Mouse (Mus musculus) frontal cortex, postnatal 25 days (tissue): ENCODE data around the gene Tap1.
"Not testable (repeated sequence)": the region's sequence is repeated elsewhere in the genome, so short reads cannot be mapped to it uniquely, and the experiment has no call there.

ENCODE experiments used
- DNase-seq, 2 experiments: peaks; one replicate each; pipeline ENCODE4 v3.0.0; 2022; ENCODE audit warnings: low spot score in 2 of 2

Gene Tap1

DNA sequence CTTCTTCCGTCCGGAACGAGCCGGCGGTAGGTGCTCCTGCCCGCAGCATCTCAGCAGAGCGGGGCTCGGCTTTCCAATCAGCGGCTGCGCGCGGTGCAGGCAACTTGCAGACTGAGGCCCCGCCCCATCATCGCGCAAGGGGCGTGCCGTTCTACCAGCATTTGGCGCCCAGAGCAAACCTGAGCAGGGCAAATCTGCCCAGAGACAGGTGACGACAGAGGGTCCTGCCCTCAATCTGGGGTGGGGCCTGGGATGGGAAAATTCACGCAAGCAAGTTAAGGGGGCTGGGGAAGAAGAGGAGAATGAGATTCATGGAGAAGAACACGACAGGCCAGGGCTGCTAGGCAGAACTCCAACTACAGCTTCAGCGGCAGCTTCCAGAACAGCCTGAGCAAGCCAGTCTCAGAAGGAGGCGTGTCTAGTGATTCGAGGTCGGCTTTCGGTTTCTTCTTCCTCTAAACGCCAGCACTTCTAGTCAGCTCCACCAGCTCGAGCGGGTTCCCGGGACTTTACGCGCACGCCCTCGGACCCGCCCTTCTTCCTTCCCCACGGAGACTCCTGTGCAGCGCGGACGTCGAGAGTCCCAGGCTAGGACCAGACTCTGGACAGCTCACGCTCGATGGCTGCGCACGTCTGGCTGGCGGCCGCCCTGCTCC is at the start of gene Tap1, which contains the start of gene Psmb9:
TSS of gene Tap1 (plus strand) at position 293 of the 656 bp plus-strand sequence.
TSS of gene Psmb9 (minus strand) at position 504 of the 656 bp plus-strand sequence.
- DNase-seq, result peak; percentile 94

DNA sequence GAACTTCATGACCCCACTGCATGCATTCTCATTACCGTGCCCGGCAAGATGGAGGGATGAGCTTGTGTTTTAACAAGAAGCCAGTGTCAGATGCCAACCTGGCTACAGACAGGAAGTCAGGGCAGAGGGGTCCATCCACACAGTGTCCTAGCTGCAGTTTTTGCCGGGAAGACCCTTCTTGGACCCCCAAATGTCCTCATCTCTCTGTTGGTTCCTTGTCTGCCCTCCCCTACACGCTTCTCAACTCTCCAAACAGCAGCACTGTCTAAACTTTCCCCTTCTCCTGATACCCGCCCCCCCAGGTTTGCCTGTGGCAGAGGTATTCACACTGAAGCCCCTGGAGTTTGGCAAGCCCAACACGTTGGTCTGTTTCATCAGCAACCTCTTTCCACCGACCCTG is 49.8 kb upstream of the Tap1 start:
- DNase-seq, result no peak

GRCm38 (mm10) chr17:34138655-34139054 is 48.7 kb upstream of the Tap1 start:
- DNase-seq, result no peak

GRCm38 (mm10) chr17:34139416-34139815 is 47.9 kb upstream of the Tap1 start:
- DNase-seq, result no peak

GRCm38 (mm10) chr17:34140240-34140639 is 47.1 kb upstream of the Tap1 start:
- DNase-seq, result no peak

DNA sequence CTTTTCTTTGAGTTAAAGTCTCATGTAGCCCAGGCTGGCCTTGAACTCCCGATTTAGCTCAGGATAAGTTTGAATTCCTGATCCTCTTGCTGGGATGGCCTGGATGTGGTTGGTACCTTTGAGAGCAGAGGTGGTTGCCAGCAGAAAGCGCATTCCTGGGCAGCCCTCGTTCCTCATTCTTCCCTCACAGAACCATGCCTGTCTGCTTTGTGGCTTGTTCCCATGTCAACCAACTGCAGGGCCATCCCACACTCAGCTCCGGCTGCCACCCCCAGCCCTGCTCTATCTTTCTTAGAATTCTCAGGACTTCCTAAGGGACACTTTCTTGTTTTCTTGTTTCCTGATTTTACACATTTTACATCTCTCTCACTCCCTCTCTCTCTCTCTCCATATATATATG is 45.9 kb upstream of the Tap1 start:
- no peak for DNase-seq

DNA sequence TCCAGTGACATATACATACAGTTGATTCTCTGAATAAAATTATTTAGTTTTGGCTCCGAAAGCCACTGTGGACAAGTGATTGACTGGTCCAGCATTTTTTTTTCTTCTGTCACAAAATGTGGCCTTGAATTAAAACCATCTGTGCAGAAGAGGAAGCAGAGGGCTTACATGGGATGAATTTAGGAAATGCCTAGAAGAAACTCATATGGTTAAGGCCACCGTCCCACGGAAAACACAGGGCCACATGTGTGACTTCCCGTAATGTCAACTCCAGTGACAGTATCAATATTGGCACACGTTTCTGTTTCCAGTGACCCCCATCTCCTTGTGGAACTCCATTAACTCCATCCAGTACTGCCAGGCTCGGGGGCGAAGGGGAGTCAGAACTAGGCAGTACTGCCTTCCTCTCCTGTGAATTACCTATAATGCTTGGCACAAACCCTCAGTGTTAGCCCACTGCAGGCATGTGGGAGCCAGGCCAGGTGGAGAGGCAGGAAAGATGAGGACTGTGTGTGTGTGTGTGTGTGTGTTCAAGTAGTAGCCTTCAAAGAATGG is 44.8 kb upstream of the Tap1 start:
- DNase-seq, result no peak

GRCm38 (mm10) chr17:34143033-34143432 is 44.3 kb upstream of the Tap1 start, which contains the start of gene H2-DMb2:
TSS of gene H2-DMb2 (plus strand) at chr17:34143307.
- no peak for DNase-seq

DNA sequence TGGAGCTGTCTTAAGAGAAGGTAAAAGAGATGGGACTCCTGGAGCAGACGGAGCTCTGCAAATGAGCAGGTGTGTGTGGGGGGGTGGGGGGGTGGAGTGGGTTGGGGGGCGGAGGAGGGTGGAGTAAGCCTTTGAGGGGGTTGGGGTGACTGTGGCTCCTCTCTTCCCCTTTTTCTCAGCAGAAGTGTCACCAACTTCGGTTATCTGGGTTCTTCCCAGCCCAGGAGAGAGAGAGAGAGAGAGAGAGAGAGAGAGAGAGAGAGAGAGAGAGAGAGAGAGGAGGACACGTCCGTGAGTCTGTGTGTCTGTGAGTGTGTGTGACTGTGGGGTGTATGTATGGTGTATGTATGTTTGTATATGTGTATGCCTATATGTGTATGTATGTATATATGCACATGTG is 43.9 kb upstream of the Tap1 start:
- DNase-seq, result no peak

GRCm38 (mm10) chr17:34144221-34144620 is 43.1 kb upstream of the Tap1 start:
- DNase-seq, result not testable (repeated sequence)

DNA sequence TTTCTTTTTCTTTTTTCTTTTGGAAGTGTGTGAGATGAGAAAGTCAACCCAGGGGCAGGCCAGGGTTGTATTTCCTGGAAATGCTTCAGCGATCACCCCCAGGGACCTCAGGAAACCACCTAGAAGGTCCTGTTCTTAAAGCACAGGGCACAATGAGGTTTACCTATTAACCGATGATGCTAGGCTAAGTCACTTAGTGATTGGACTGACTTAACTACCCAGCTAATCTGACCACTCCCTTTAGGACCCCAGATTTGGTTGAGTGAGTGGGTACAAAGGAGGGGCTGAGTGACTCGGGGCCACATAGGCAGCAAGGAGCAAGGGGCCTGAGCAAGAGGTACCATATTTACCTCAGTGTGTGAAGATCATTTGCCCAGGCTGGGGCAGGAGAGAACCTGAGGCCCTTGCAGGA is 42.4 kb upstream of the Tap1 start:
- no peak for DNase-seq

- DNase-seq, result no peak
Observed at GRCm38 (mm10) chr17:34152923-34153322, 34.4 kb upstream of the Tap1 start, which contains the start of gene H2-DMb1. TSS of gene H2-DMb1 (plus strand) at chr17:34153072.

- DNase-seq, result no peak
Observed at GRCm38 (mm10) chr17:34155534-34155933, 31.8 kb upstream of the Tap1 start.

GRCm38 (mm10) chr17:34164202-34164895 is 23.0 kb upstream of the Tap1 start:
- no peak for DNase-seq

DNA sequence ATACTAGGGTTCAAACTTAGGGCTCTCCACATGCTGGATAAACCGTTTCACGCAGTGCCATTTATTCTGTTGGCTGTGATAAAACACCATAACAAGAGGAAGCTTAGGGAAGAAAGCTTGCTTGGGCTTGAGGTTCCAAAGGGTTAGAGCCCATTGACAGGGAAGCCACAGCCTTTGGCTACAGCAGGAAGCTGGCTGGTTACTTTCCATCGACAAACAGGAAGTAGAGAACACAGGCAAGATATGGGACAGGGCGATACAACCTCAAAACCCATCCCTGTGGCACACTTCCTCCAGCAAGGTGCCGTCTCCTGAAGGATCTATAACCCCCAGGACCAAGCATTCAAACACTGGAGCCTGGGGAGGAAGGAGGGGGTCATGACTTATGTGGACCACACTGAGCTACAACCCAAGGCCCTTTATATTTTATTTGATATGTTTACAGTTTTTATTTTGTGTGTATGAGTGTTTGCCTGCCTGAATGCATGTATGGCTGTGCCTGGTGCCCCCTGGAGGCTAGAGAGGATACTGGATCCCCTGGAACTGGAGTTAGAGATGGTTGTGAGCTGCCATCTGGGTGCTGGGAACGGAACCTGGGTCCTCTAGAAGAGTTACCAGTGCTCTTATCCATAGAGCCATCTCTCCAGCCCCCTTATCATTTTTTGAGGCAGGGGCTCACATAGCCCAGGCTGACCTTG is 22.2 kb upstream of the Tap1 start:
- DNase-seq, result no peak

- DNase-seq, result no peak
Observed at GRCm38 (mm10) chr17:34169279-34169678, 18.1 kb upstream of the Tap1 start.

- DNase-seq, result no peak
Observed at GRCm38 (mm10) chr17:34170487-34170876, 16.9 kb upstream of the Tap1 start.

- DNase-seq, result peak; percentile 78 to 82
Observed at GRCm38 (mm10) chr17:34170877-34171498, 16.4 kb upstream of the Tap1 start.

- DNase-seq, result no peak
Observed at GRCm38 (mm10) chr17:34172528-34172927, 14.8 kb upstream of the Tap1 start.

GRCm38 (mm10) chr17:34174075-34174474 is 13.3 kb upstream of the Tap1 start:
- no peak for DNase-seq

GRCm38 (mm10) chr17:34177179-34177578 is 10.2 kb upstream of the Tap1 start:
- no peak for DNase-seq

GRCm38 (mm10) chr17:34179019-34179418 is 8.3 kb upstream of the Tap1 start:
- DNase-seq, result no peak
